Mouse (Mus musculus): Measurements from ENCODE around the gene Gm14399. TPM values are rescaled to one million over a fixed set of nuclear protein-coding genes. Genes with fewer than 3 reads are reported as not detected.
"Not testable (repeated sequence)": the region's sequence is repeated elsewhere in the genome, so short reads cannot be mapped to it uniquely, and the experiment has no call there.

Gm14399 gene
- polyA plus RNA-seq, 1 experiment from 2014 or later: 4.2 TPM

GRCm38 (mm10) chr2:175172123-175172522 is 30.3 kb upstream of the Gm14399 start:
- Histone ChIP-seq H3K4me2 (ENCODE audit: low read length) (no peak overlapping the region), H3K27me3 (ENCODE audit: insufficient read depth, low read length) (no peaks in the 10 kb centered on the region), H3K4me1 (replicated peaks; ENCODE audit: insufficient read depth, low read length) (no peaks in the 10 kb centered on the region), H3K36me3 (ENCODE audit: insufficient read depth, low read length) (no peaks in the 10 kb centered on the region), H3K9me3 (replicated peaks; ENCODE audit: low read length) (no peaks in the 10 kb centered on the region), H3K9ac (ENCODE audit: low read depth, low read length) (no peak overlapping the region), H3K27ac (no peak overlapping the region), H3K4me3 (replicated peaks; ENCODE audit: low read depth, low read length) (no peak overlapping the region)
- ATAC-seq (replicated peaks; ENCODE audit: low FRiP score, low read depth) (no peak), DNase-seq (ENCODE audit: low spot score) (no peak)
- TF ChIP-seq CTCF (IDR thresholded peaks at IDR 0.05; ENCODE audit: low read depth): no peak
- 86% methylated on average over 3 of the region's 3 CpGs for WGBS

- WGBS: 81% methylated on average over 2 of the region's 2 CpGs
- H3K36me3 ChIP-seq (ENCODE audit: insufficient read depth, low read length); H3K4me3 ChIP-seq (replicated peaks; ENCODE audit: low read depth, low read length); ATAC-seq (replicated peaks; ENCODE audit: low FRiP score, low read depth); H3K27me3 ChIP-seq (ENCODE audit: insufficient read depth, low read length); H3K9me3 ChIP-seq (replicated peaks; ENCODE audit: low read length); H3K27ac ChIP-seq; DNase-seq (ENCODE audit: low spot score); H3K4me1 ChIP-seq (replicated peaks; ENCODE audit: insufficient read depth, low read length); H3K9ac ChIP-seq (ENCODE audit: low read depth, low read length); H3K4me2 ChIP-seq (ENCODE audit: low read length): not testable (repeated sequence)
Measured at GRCm38 (mm10) chr2:175166870-175167269, 25.1 kb upstream of the Gm14399 start.

- H3K9me3 ChIP-seq (replicated peaks; ENCODE audit: low read length); H3K27ac ChIP-seq; H3K4me1 ChIP-seq (replicated peaks; ENCODE audit: insufficient read depth, low read length); H3K27me3 ChIP-seq (ENCODE audit: insufficient read depth, low read length); H3K4me3 ChIP-seq (replicated peaks; ENCODE audit: low read depth, low read length); H3K4me2 ChIP-seq (ENCODE audit: low read length); DNase-seq (ENCODE audit: low spot score); ATAC-seq (replicated peaks; ENCODE audit: low FRiP score, low read depth); H3K9ac ChIP-seq (ENCODE audit: low read depth, low read length); H3K36me3 ChIP-seq (ENCODE audit: insufficient read depth, low read length): not testable (repeated sequence)
- 95% methylated on average over 12 of the region's 12 CpGs for WGBS
Measured at GRCm38 (mm10) chr2:175165110-175165509, 23.3 kb upstream of the Gm14399 start.

GRCm38 (mm10) chr2:175161438-175161837 is 19.6 kb upstream of the Gm14399 start:
- H3K27ac ChIP-seq; H3K4me2 ChIP-seq (ENCODE audit: low read length); H3K27me3 ChIP-seq (ENCODE audit: insufficient read depth, low read length); H3K9ac ChIP-seq (ENCODE audit: low read depth, low read length); H3K4me1 ChIP-seq (replicated peaks; ENCODE audit: insufficient read depth, low read length); DNase-seq (ENCODE audit: low spot score); H3K9me3 ChIP-seq (replicated peaks; ENCODE audit: low read length); H3K36me3 ChIP-seq (ENCODE audit: insufficient read depth, low read length); H3K4me3 ChIP-seq (replicated peaks; ENCODE audit: low read depth, low read length); ATAC-seq (replicated peaks; ENCODE audit: low FRiP score, low read depth): not testable (repeated sequence)
- WGBS: 87% methylated on average over 4 of the region's 4 CpGs

GRCm38 (mm10) chr2:175158642-175159041 is 16.8 kb upstream of the Gm14399 start:
- H3K27me3 ChIP-seq (ENCODE audit: insufficient read depth, low read length): no peaks in the 10 kb centered on the region
- 83% methylated on average over 3 of the region's 3 CpGs for WGBS
- H3K4me2 ChIP-seq (ENCODE audit: low read length): no peak overlapping the region
- H3K27ac ChIP-seq: no peak overlapping the region
- DNase-seq (ENCODE audit: low spot score) (no peak), ATAC-seq (replicated peaks; ENCODE audit: low FRiP score, low read depth) (no peak)
- no peak for TF ChIP-seq CTCF (IDR thresholded peaks at IDR 0.05; ENCODE audit: low read depth)
- no peak overlapping the region for H3K4me3 ChIP-seq (replicated peaks; ENCODE audit: low read depth, low read length)
- no peaks in the 10 kb centered on the region for H3K9me3 ChIP-seq (replicated peaks; ENCODE audit: low read length)
- no peaks in the 10 kb centered on the region for H3K36me3 ChIP-seq (ENCODE audit: insufficient read depth, low read length)
- no peak overlapping the region for H3K9ac ChIP-seq (ENCODE audit: low read depth, low read length)
- H3K4me1 ChIP-seq (replicated peaks; ENCODE audit: insufficient read depth, low read length): no peaks in the 10 kb centered on the region

GRCm38 (mm10) chr2:175156696-175157095 is 14.9 kb upstream of the Gm14399 start:
- Histone ChIP-seq H3K4me3 (replicated peaks; ENCODE audit: low read depth, low read length) (no peak overlapping the region), H3K4me2 (ENCODE audit: low read length) (no peak overlapping the region), H3K36me3 (ENCODE audit: insufficient read depth, low read length) (no peaks in the 10 kb centered on the region), H3K27ac (no peak overlapping the region), H3K9ac (ENCODE audit: low read depth, low read length) (no peak overlapping the region), H3K27me3 (ENCODE audit: insufficient read depth, low read length) (no peaks in the 10 kb centered on the region), H3K4me1 (replicated peaks; ENCODE audit: insufficient read depth, low read length) (no peaks in the 10 kb centered on the region), H3K9me3 (replicated peaks; ENCODE audit: low read length) (no peaks in the 10 kb centered on the region)
- no peak for TF ChIP-seq CTCF (IDR thresholded peaks at IDR 0.05; ENCODE audit: low read depth)
- no peak for ATAC-seq (replicated peaks; ENCODE audit: low FRiP score, low read depth)
- DNase-seq (ENCODE audit: low spot score): no peak
- 91% methylated on average over 13 of the region's 13 CpGs for WGBS

GRCm38 (mm10) chr2:175141118-175141992 is 457 bp downstream of the Gm14399 start:
- H3K4me3 ChIP-seq (replicated peaks; ENCODE audit: low read depth, low read length): peak overlapping the region; percentile 45
- H3K4me2 ChIP-seq (ENCODE audit: low read length): peak overlapping the region; percentile 45
- H3K4me1 ChIP-seq (replicated peaks; ENCODE audit: insufficient read depth, low read length); H3K27ac ChIP-seq; H3K27me3 ChIP-seq (ENCODE audit: insufficient read depth, low read length); H3K9me3 ChIP-seq (replicated peaks; ENCODE audit: low read length); ATAC-seq (replicated peaks; ENCODE audit: low FRiP score, low read depth); H3K36me3 ChIP-seq (ENCODE audit: insufficient read depth, low read length); H3K9ac ChIP-seq (ENCODE audit: low read depth, low read length); DNase-seq (ENCODE audit: low spot score): not testable (repeated sequence)
- WGBS: 6% methylated on average over 25 of the region's 25 CpGs

- not testable (repeated sequence) for H3K4me1 ChIP-seq (replicated peaks; ENCODE audit: insufficient read depth, low read length); H3K9me3 ChIP-seq (replicated peaks; ENCODE audit: low read length); DNase-seq (ENCODE audit: low spot score); H3K4me2 ChIP-seq (ENCODE audit: low read length); ATAC-seq (replicated peaks; ENCODE audit: low FRiP score, low read depth); H3K4me3 ChIP-seq (replicated peaks; ENCODE audit: low read depth, low read length); H3K27me3 ChIP-seq (ENCODE audit: insufficient read depth, low read length); H3K27ac ChIP-seq; H3K9ac ChIP-seq (ENCODE audit: low read depth, low read length); H3K36me3 ChIP-seq (ENCODE audit: insufficient read depth, low read length)
Measured at GRCm38 (mm10) chr2:175140624-175141023, 1.2 kb downstream of the Gm14399 start.
